Mouse (Mus musculus): ENCODE measurements around the gene Rgl2. TPM values are rescaled to one million over a fixed set of nuclear protein-coding genes. Genes with fewer than 3 reads are reported as not detected.
"Not testable (repeated sequence)": the region's sequence is repeated elsewhere in the genome, so short reads cannot be mapped to it uniquely, and the experiment has no call there.

Gene Rgl2
- total RNA-seq, 2 experiments from 2014 or later, result 26.5 to 28.3 TPM

GRCm38 (mm10) chr17:33959135-33959534 is 29.8 kb downstream of the Rgl2 start:
- intact Hi-C loops (cut with DNase I), result loop anchor here (2.0 kb wide), 1 partner anchor 62 kb away; no protein-coding TSS in a partner anchor
- peak in 1 of 2 experiments; percentile 15 for DNase-seq

- no peak for DNase-seq
- intact Hi-C loops (cut with DNase I), result loop anchor here (2.0 kb wide), 1 partner anchor 61 kb away; no protein-coding TSS in a partner anchor
Measured at GRCm38 (mm10) chr17:33959948-33960347, 30.6 kb downstream of the Rgl2 start.

GRCm38 (mm10) chr17:33962876-33963275 is 33.5 kb downstream of the Rgl2 start:
- DNase-seq, result no peak
- intact Hi-C loops (cut with DNase I), result no loop called here

- intact Hi-C loops (cut with DNase I), result loop anchor here (1.0 kb wide), 1 partner anchor 1339 kb away; no protein-coding TSS in a partner anchor
Measured at GRCm38 (mm10) chr17:33965082-33965845, 35.9 kb downstream of the Rgl2 start.

GRCm38 (mm10) chr17:33965846-33966550 is 36.7 kb downstream of the Rgl2 start:
- intact Hi-C loops (cut with DNase I), result loop anchor here (1.0 kb wide), 1 partner anchor 1338 kb away; no protein-coding TSS in a partner anchor

More at GRCm38 (mm10) chr17:33965082-33965845, 35.9 kb downstream of the Rgl2 start:
- DNase-seq, result no peak

GRCm38 (mm10) chr17:33968489-33968888 is 39.1 kb downstream of the Rgl2 start:
- intact Hi-C loops (cut with DNase I), result loop anchor here (1.0 kb wide), 1 partner anchor 14 kb away; no protein-coding TSS in a partner anchor
- peak; percentile 68 to 83 for DNase-seq

More at GRCm38 (mm10) chr17:33965846-33966550, 36.7 kb downstream of the Rgl2 start:
- DNase-seq, result no peak

- intact Hi-C loops (cut with DNase I), result loop anchor here (1.0 kb wide), 2 partner anchors 13 to 1333 kb away; no protein-coding TSS in a partner anchor
Measured at GRCm38 (mm10) chr17:33968927-33969326, 39.6 kb downstream of the Rgl2 start.

GRCm38 (mm10) chr17:33969394-33969793 is 40.1 kb downstream of the Rgl2 start:
- intact Hi-C loops (cut with DNase I), result loop anchor here (1.0 kb wide), 1 partner anchor 1333 kb away; no protein-coding TSS in a partner anchor
- no peak for DNase-seq

More at GRCm38 (mm10) chr17:33968927-33969326, 39.6 kb downstream of the Rgl2 start:
- no peak for DNase-seq

GRCm38 (mm10) chr17:33972691-33973090 is 43.3 kb downstream of the Rgl2 start:
- DNase-seq, result no peak
- intact Hi-C loops (cut with DNase I), result no loop called here

GRCm38 (mm10) chr17:33973572-33973971 is 44.2 kb downstream of the Rgl2 start:
- intact Hi-C loops (cut with DNase I), result no loop called here
- DNase-seq, result no peak

- intact Hi-C loops (cut with DNase I), result no loop called here
- DNase-seq, result no peak
Measured at GRCm38 (mm10) chr17:33977861-33978557, 48.7 kb downstream of the Rgl2 start.

- peak; percentile 69 to 75 for DNase-seq
- intact Hi-C loops (cut with DNase I), result no loop called here
Measured at GRCm38 (mm10) chr17:33978631-33979031, 49.3 kb downstream of the Rgl2 start.

GRCm38 (mm10) chr17:33979512-33980050 is 50.2 kb downstream of the Rgl2 start:
- intact Hi-C loops (cut with DNase I), result no loop called here

GRCm38 (mm10) chr17:33980181-33981035 is 51.1 kb downstream of the Rgl2 start:
- intact Hi-C loops (cut with DNase I), result no loop called here
- DNase-seq, result no peak

More at GRCm38 (mm10) chr17:33979512-33980050, 50.2 kb downstream of the Rgl2 start:
- no peak for DNase-seq

- intact Hi-C loops (cut with DNase I), result not testable (repeated sequence)
- peak; percentile 83 to 86 for DNase-seq
Measured at GRCm38 (mm10) chr17:33981192-33981909, 52.0 kb downstream of the Rgl2 start.

- intact Hi-C loops (cut with DNase I), result loop anchor here (1.0 kb wide), 1 partner anchor 14 kb away; no protein-coding TSS in a partner anchor
- DNase-seq, result peak; percentile 45 to 65
Measured at GRCm38 (mm10) chr17:33982136-33982535, 52.8 kb downstream of the Rgl2 start.

Data from gastrocnemius, postnatal 36 days (tissue).